Mouse (Mus musculus): ENCODE results near the gene Cyp2b10.
"Not testable (repeated sequence)": the region's sequence is repeated elsewhere in the genome, so short reads cannot be mapped to it uniquely, and the experiment has no call there.

The Cyp2b10 gene

DNA sequence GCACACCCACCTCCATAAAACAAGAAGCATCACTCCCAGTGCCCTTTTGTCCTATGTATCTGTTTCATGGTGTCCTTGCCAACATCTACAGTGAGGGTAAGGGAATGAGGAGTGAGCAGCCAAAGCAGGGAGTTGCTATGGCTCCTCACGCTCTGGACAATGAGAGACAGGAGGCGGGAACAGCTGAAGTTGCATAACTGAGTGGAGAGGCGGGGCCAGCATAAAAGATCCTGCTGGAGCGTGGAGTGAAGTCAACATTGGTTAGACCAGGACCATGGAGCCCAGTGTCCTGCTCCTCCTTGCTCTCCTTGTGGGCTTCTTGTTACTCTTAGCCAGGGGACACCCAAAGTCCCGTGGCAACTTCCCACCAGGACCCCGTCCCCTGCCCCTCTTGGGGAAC is at the start of gene Cyp2b10:
Cyp2b10 (plus strand) TSS at position 210 of the 400 bp plus-strand sequence.
- no peak for DNase-seq (ENCODE audit: low spot score)

DNA sequence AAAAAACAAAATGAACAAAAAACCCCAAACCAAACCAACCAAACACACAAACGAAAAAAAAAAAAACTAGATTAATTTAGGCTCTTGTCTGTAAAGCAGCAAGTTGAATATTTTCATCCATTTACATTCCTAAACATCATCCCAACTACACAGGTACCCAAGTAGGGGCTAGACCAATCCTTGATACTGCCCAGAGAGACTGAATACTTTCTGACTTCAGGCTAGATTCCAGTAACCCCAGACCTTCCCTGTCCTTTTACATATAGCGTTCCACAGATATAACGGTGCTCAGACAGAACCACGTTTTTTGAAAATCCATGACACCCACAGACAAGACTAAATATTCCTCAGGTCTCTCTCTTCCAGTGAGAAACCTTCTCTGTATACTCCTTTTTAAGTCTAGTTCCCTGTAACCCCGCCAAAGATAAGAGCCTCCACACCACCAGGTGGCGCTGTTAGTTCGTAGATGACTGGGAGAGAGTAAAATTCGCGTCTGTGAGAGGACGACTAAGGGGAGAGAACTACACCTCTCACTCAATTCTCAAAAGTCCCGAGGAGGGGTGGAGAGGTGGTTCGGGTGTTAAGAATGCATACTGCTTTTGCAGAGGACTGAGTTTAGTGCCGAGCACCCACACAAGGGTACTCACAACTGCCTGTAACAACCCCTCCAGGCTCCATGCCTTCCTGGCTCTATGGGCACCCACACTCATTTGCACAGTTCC is 49.5 kb upstream of the Cyp2b10 start:
- DNase-seq (ENCODE audit: low spot score), result peak; percentile 75

DNA sequence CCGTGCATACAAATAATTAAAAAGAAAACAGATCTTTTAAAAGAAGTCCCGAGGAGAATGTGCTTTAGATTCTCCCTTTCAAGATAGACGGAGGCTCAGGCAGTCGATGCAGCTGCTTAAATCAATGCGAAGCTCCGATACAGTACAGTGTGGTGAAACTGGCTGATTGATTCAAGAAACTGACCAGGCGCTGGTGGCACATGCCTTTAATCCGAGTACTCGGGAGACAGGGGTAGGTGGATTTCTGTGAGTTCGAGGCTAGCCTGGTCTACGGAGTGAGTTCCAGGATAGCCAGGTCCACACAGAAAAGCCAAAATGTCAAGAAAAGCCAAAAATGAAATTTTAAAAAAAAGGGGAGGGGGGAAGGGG is 49.0 kb upstream of the Cyp2b10 start:
- no peak for DNase-seq (ENCODE audit: low spot score)

DNA sequence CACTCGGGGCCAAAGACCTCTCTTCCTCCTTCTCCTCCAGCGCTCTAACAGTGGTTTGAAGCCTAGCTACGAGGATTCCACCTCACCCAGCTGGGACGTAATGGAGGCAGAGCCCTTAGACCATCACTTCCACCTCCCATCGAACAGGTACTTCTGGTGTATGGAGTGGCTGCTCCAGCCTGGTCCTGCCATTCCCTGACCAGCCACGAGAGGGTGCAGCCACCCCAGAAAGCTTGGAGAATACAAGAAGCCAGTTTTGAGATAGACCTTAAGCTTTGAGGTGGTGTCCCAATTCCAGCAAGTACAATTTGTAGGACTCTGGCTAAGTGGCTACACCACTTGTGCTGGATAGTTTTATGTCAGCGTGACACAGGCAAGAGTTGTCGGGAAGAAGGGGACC is 42.3 kb upstream of the Cyp2b10 start:
- DNase-seq (ENCODE audit: low spot score), result peak; percentile 34

DNA sequence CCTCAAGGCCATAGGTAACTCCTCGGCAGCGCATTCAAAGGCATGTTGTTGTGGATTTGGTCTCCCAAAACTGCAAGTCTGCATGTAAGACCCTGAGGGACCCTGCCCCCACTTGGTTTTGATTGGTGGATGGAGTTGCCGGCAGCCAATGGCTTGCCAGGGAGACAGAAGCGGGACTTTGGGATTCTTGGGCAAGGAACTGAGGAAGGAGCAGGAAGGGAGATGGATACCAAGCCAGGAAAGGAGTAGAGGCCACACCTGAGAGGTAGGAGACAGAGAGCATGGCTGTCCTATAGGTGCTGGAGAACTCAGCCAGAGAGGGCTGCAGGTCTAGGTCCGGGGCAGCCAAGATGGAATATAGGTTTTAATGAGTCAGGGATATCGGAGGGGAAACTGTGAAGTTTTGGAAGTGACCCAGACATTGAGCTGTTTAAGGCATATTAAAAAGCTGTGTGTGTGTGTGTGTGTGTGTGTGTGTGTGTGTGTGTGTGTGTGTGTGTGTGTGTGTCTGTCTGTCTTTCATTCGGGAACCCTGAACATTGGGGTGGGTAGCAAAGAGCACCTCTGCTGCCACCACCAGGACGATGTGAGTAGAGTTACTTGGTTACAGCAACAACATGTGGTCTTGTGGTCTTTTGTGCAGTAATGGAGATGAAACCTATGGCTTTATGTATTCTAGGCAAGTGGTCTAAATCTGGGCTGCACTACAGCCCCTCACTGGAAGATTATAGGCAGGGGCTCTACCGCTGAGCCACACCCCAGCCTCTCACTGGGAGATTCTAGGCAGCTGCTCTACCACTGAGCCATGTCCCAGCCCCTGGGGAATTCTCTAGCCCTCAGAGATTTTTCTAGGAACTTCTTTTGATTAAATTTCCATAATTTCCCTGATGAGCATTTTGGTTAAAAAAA is 37.2 kb upstream of the Cyp2b10 start:
- DNase-seq (ENCODE audit: low spot score), result no peak

DNA sequence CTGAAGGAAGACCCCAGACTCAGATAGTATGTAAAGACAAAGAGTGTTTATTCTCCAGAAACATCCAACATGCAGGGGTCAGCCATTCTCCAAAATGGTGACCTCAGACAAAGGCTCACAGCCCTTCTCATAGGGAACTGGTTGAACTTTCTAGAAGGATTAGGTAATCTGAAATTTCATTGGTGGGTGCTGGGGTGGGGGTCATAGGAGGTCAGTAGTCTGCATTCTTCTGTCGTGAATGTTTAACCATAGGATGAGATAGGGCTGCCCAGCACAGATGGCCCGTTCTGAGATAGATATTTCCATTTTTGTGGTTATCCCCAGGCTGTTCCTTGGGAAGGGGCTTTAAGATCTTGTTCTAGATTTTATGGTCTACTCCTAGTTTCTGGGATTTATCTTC is 35.1 kb upstream of the Cyp2b10 start:
- DNase-seq (ENCODE audit: low spot score), result no peak

DNA sequence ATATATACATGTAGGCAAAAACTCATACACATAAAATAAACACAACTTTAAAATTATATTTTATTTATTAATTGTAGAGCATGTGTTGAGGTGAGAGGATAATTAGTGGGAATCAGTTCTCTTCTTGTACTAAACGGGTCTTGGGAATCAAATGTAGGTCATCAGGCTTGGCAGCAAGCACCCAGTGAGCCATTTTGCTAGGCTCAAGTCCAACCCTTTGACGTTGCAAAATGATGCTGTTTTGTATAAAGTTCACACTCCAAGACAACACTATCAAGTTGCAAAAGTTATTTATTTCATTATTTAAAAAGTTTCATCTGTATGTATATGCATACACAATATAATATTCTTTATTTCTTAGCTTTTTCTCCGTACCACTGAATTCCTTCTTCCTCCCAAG is 33.7 kb upstream of the Cyp2b10 start:
- no peak for DNase-seq (ENCODE audit: low spot score)

DNA sequence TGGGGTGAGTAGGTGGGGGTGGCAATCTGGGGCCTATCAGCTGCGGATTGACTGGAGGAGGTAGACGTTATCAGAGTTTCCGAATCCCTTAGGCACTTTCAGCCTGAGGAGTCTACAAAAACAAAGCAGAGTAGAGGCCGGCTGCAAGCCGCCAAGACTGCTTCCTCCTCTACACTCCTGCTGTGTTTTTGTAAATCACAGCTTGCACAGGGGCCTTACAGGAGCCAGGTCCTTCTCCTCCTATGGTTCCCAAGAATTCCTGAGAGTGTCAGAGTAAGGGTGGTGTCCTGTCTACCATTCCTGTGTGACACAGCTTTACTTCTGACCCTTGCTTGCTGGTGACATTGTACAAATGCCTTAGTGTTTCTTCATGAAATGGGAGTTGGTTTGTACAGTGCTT is 32.6 kb upstream of the Cyp2b10 start:
- DNase-seq (ENCODE audit: low spot score), result no peak

DNA sequence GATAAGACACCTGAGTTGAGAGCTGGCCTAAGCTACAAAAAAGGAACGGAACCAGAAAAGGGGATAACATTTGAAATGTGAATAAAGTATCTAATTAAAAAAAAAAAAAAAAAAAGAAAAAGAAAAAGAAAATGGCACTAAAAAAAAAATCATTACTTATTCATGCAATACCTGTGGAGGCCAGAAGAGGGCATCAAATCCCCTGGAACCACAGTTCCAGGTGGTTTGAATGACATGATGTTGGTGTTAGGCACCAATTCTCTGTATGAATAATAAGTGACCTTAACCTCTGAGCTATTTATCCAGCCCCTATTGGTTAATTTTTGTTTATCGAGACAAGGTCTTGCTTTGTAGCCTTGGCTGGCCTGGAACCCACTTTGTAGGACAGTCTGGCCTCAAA is 27.6 kb upstream of the Cyp2b10 start:
- no peak for DNase-seq (ENCODE audit: low spot score)

DNA sequence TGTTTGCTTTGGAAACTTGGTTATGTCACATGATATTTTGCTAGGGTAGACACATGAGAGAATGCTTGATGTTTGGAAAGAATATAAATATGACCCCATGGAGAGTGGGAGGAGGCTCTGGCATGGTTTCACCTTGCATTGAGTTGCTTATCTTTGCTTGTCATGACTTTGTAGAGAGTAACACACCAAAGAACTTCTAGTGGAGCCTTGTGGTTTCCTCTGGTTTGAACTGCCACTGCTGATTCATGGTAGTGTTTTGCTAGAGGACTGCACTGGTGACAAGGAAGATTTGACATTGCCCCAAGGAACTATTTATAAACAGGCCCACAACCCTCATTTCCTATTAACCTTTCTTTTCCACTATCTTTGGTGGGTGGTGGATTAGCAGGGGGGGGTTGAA is 24.8 kb upstream of the Cyp2b10 start:
- DNase-seq (ENCODE audit: low spot score), result no peak

DNA sequence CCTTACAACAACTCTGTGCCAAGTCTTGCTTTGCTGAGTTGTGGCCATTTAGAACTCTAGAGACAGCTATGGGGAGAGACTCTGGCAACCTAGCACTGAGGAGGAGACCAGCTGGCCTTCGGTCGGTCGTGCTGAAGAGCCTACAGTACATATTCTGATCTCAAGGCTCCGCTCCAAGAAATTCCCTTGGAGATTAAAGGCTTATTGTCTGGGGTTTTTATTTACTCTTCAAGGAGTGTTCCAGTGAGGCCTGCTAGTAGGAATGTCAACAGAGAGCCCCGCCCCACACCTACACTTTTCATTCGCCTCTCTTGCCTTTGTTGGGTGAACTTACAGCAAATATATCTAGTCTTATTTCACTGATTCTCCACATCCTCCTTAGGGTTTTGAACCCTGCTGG is 18.7 kb upstream of the Cyp2b10 start:
- DNase-seq (ENCODE audit: low spot score), result no peak

DNA sequence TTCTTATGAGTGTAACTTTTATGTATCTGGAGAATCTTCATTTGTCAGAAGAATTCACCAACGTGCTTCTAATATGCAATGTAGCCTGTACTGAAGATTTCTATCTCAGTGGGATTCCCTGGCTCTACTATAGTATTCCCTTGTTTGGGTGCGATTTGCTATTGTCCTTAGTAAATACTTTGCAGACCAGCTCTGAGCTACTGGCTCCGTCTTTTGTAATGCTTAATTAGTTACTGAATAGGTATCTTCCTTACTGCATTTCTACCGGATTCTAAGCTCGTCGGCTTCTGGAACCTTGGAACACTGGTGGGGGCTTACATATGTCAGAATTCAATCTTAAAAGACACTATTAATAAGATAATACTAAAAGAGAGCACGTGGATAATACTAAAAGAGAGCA is 16.7 kb upstream of the Cyp2b10 start:
- DNase-seq (ENCODE audit: low spot score), result not testable (repeated sequence)

DNA sequence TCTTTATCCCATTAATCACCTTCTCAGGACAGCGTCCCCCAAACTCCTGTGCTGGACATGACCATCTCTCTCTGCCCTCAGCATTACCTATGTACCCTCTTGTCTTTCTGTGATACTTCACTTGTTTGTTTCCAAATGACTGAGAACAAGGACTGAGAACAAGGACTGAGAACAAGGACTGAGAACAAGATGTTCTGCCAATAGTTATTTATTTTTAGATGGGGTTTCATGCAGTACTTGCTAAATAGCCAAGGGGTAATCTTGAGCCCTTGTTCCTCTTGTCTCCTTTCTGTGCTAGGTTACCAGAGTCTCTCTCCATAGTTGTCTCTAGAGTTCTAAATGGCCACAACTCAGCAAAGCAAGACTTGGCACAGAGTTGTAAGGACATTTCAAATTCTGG is 13.1 kb upstream of the Cyp2b10 start:
- no peak for DNase-seq (ENCODE audit: low spot score)

DNA sequence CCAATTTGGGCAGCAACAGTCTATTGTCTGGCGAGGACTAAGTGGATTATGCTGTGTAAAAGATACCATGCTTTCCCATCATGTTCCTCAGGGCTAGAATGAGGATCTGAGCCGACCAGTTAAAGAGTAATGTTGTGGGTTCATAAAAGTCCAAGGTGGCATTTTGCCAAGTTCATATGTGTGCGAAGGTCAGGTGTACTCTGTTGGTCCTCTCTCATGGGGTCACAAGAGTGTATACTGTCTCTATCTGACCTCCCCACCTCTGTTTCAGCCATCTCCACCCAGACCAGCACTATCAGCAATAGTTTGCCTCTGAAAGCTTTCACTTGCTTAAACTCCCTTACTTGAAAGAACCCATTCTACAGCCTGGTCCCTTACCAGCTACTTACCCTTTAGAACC is 9.7 kb upstream of the Cyp2b10 start:
- DNase-seq (ENCODE audit: low spot score), result no peak

DNA sequence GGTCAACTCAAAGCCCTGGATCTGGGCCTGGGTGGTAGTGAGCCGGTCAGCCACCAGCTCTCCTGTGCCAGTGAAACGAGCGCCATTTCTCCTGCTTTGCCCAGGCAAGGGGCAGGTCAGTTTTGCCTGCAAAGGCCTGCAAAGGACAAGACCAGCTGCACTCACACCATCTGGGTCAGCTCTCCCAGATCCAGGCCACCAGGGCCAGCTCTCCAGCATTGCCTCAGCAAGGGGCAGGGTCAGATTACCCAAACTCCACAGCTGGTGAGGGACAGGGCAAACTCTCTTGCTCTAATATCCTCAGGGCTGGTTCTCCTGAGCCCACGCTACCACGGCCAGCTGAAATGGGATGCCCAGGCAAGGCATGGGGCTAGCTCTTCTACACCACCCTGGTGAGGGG is 4.3 kb upstream of the Cyp2b10 start:
- DNase-seq (ENCODE audit: low spot score), result no peak

DNA sequence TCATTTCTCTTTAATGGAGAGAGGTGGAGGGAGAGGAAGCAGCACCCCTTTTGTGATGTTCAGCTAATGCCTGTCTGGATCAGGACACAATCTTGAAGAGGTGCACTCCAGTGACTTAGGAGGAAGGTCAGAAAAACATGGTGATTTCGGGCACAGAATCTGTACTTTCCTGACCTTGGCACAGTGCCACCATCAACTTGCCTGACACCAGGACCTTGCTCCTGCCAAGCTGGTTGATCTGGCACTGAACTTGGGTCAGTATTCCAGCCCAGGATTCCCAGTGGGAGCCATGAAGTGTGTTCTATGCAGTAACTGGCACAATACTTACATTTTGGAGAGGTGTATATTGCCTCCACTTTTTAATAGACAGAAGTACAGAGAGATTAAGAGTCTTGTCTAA is 2.3 kb upstream of the Cyp2b10 start:
- DNase-seq (ENCODE audit: low spot score), result no peak

DNA sequence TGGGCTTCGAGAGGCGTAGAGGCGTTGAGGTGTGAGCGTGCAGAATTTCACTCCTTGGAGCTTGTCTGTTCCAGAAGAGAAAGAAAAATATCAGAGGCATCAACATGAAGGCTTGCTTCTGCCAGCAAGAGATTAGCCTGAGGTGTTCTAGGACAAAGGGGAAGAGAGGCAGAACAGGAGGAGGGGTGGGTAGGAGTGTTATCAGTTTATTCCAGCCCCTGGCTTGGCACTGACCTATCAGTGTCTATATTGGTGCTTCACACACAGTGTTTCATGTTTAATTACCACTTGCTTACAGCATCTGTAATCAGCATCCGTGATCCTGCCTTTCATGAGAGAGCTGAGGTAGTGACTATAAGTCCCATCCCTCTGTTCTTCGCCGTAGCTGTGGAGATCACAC is 644 bp downstream of the Cyp2b10 start:
- no peak for DNase-seq (ENCODE audit: low spot score)

DNA sequence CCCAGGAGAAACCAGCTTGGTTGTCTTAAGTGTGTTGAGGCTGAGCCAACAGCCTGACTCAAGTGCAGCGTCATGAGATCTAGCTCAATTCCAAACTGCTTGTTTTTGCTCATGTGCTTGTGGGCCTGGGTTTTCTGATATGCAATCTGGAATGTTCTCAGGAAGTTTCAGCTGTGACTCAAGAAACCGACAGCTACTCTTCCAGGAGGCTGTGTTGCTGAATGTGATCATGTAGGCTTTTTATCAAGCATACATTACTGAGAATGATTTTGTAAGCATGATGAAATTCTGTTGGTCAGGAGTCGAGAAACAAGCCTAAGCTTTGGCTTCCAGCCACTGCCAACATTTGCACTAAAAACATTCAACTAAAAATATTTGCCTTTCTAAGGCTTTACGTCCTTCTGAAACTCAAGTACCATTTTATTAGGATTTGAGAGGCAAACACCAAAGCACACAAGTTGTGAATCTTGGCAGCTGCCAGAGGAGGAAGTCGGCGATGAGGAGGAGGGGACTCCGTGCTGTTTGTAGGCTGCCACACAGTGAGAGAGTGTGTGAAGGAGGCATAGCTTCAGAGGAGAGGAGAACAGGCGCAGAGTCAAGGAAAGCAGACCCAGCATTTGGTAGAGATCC is 4.8 kb downstream of the Cyp2b10 start:
- DNase-seq (ENCODE audit: low spot score), result no peak

DNA sequence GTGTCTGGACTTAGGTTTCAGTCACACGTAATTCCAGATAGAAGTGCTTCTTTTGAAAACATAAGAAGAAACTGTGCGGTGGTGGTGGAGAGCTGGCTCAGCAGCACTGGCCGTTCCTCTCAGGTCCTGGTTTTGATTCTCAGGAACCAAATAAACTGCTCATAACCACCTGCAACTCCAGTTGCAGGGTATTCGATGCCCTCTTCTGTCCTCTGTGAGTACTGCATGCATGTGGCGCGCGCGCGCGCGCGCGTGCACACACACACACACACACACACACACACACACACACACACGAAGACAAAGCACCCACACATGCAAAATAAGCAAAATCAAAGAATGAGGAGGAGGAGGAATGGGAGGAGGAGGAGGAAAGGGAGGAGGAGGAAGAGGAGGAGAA is 5.7 kb downstream of the Cyp2b10 start:
- no peak for DNase-seq (ENCODE audit: low spot score)

DNA sequence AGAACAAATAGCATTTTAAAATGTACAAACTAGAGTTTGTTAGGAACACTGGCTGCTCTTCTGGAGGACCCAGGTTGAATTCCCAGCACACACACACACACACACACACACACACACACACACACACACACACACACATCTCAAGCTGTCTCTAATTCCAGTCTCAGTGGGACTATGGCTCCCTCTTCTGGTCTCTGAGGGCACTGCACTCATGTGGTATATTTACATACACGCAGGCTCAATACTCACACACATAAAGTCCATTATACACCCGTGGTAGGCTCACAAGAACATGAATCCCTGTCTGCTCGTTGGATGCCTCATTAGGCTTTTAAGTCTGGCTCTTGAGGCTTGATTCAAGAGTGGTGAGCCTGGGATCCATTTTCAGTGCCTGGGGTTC is 6.6 kb downstream of the Cyp2b10 start:
- no peak for DNase-seq (ENCODE audit: low spot score)

DNA sequence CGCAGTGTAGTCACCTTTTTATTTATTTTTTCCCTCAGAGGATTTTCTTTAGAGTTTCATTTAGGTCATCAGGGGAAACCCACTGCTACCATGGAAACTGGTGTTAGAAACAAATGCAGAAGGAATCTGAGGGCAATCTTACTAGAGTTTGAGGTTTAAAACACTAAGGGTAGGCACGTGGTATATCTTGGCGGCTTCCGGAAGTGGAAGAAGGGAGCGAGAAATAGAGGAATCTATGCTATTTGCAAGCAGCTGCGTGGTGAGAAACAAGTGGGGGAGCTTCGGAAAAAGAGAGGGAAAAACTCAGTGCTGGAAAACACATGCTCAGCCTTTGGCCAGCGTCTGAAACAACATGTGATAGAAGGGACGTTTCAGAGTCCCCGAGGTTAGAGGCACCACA is 7.1 kb downstream of the Cyp2b10 start:
- DNase-seq (ENCODE audit: low spot score), result no peak

DNA sequence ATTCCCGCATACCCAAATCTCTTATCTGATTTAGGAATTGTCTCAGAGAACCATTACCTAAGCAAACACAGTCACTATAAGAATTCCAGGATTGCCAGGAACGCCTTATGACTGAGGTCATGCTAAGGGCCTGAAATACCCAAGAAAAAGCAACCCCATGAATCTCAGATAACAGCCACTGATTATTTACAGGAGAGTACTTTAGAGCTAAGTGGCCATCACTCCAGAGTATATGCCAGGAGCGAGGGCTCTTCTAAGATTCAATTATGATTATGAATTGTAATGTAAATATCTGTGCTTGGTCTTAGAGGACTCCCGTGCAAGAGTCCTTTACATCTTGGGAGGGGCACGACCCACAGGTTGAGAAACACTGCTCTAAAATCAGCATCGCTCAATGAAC is 10.0 kb downstream of the Cyp2b10 start:
- no peak for DNase-seq (ENCODE audit: low spot score)

DNA sequence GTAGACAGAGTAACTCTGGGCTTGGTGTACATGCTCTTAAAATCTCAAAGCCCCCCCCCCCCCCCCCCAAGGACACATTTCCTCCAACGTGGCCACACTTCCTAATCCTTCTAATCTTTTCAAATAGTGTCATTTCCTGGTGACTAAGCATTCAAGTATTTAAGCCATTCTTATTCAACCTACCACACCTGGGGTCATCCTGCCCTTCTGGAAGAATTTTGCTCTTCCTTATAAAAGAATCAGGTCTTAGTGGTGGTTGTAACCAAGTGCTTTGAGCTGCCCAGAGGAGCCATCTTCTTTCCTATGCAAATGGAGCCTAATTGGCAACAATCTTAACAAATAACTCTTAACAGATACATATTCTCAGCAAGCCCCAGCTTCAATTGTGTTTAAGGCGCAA is 12.6 kb downstream of the Cyp2b10 start:
- no peak for DNase-seq (ENCODE audit: low spot score)
